Mouse (Mus musculus) heart, adult 18-20 months (tissue): ENCODE data around the gene Lrrc25. TPM values are rescaled to one million over a fixed set of nuclear protein-coding genes. Genes with fewer than 3 reads are reported as not detected.

Source experiments
- DNase-seq, 2 experiments: peaks; one replicate each; pipeline ENCODE4 v3.0.0; 2021 to 2022; ENCODE audit warnings: mixed read lengths in 1 of 2
- total RNA-seq, 2 experiments: library from RNA; stranded (reverse); gene quantifications; 2 replicates each; pipeline ENCODE4 v1.2.3; 2021

The Lrrc25 gene
- total RNA-seq, 2 experiments from 2014 or later, result 1.6 to 2.5 TPM

- DNase-seq, result no peak
Observed at GRCm38 (mm10) chr8:70648164-70648442, 32.1 kb downstream of the Lrrc25 start.

- no peak for DNase-seq
Observed at GRCm38 (mm10) chr8:70648921-70649320, 33.0 kb downstream of the Lrrc25 start.

GRCm38 (mm10) chr8:70649324-70649723 lies 33.4 kb downstream of the Lrrc25 start:
- DNase-seq, result peak; percentile 92 to 95

GRCm38 (mm10) chr8:70650351-70650750 lies 34.4 kb downstream of the Lrrc25 start:
- DNase-seq, result no peak

GRCm38 (mm10) chr8:70653226-70653625 lies 37.3 kb downstream of the Lrrc25 start:
- DNase-seq, result peak; percentile 62 to 74

- DNase-seq, result no peak
Observed at GRCm38 (mm10) chr8:70654121-70654520, 38.2 kb downstream of the Lrrc25 start.

- no peak for DNase-seq
Observed at GRCm38 (mm10) chr8:70655469-70655868, 39.5 kb downstream of the Lrrc25 start.

- DNase-seq, result no peak
Observed at GRCm38 (mm10) chr8:70656193-70656790, 40.3 kb downstream of the Lrrc25 start.

- no peak for DNase-seq
Observed at GRCm38 (mm10) chr8:70657214-70657613, 41.3 kb downstream of the Lrrc25 start.

- no peak for DNase-seq
Observed at GRCm38 (mm10) chr8:70657739-70658138, 41.8 kb downstream of the Lrrc25 start.

GRCm38 (mm10) chr8:70658897-70659603 lies 43.1 kb downstream of the Lrrc25 start:
- no peak for DNase-seq

GRCm38 (mm10) chr8:70659604-70660272 lies 43.8 kb downstream of the Lrrc25 start:
- DNase-seq, result peak; percentile 93 to 94

GRCm38 (mm10) chr8:70660273-70660725 lies 44.3 kb downstream of the Lrrc25 start, which contains the start of gene Pgpep1:
Gene Pgpep1 (minus strand): TSS chr8:70660388.
- no peak for DNase-seq

GRCm38 (mm10) chr8:70663691-70664090 lies 47.7 kb downstream of the Lrrc25 start:
- no peak for DNase-seq

GRCm38 (mm10) chr8:70664631-70665030 lies 48.7 kb downstream of the Lrrc25 start:
- no peak for DNase-seq

- DNase-seq, result no peak
Observed at GRCm38 (mm10) chr8:70665599-70665998, 49.6 kb downstream of the Lrrc25 start.

GRCm38 (mm10) chr8:70667071-70667470 lies 51.1 kb downstream of the Lrrc25 start:
- peak; percentile 78 to 86 for DNase-seq

Other genes with a start within 250 kb of the Lrrc25 start
- 1 to 10 TPM; 5.1 to 6.6 TPM for gene Comp, start 242.6 kb upstream of the Lrrc25 start, total RNA-seq
- 1 to 10 TPM; 7.8 to 9.0 TPM for gene Crtc1, start 176.6 kb upstream of the Lrrc25 start, total RNA-seq
- gene Klhl26, start 139.2 kb upstream of the Lrrc25 start, total RNA-seq, result 1 to 10 TPM; 8.4 to 9.7 TPM
- gene Tmem59l, start 128.8 kb upstream of the Lrrc25 start, total RNA-seq, result not detected
- gene Crlf1, start 123.0 kb upstream of the Lrrc25 start, total RNA-seq, result under 1 TPM; 0.20 to 0.62 TPM
- 100 to 1,000 TPM; 113 to 128 TPM for gene Rex1bd, start 109.4 kb upstream of the Lrrc25 start, total RNA-seq
- gene Uba52, start 105.4 kb upstream of the Lrrc25 start, total RNA-seq, result 1,000 to 10,000 TPM; 1,328 to 1,514 TPM
- 100 to 1,000 TPM; 120 to 129 TPM for gene Fkbp8, start 88.4 kb upstream of the Lrrc25 start, total RNA-seq
- 100 to 1,000 TPM in 1 of 2 experiments, 10 to 100 TPM in 1; 92.4 to 107 TPM for gene Kxd1, start 88.2 kb upstream of the Lrrc25 start, total RNA-seq
- gene Ell, start 76.7 kb upstream of the Lrrc25 start, total RNA-seq, result 10 to 100 TPM; 10.9 to 12.0 TPM
- 10 to 100 TPM; 15.4 to 28.2 TPM for gene Isyna1, start 21.8 kb upstream of the Lrrc25 start, total RNA-seq
- 10 to 100 TPM; 29.9 to 35.7 TPM for gene Ssbp4, start 7.3 kb upstream of the Lrrc25 start, total RNA-seq
- 1 to 10 TPM; 1.4 to 2.0 TPM for gene Gdf15, start 16.3 kb downstream of the Lrrc25 start, total RNA-seq
- 10 to 100 TPM; 40.5 to 41.1 TPM for gene Pgpep1, start 44.2 kb downstream of the Lrrc25 start, total RNA-seq
- gene Lsm4, start 57.1 kb downstream of the Lrrc25 start, total RNA-seq, result 10 to 100 TPM; 66.7 to 73.1 TPM
- gene Jund, start 82.8 kb downstream of the Lrrc25 start, total RNA-seq, result 100 to 1,000 TPM; 129 to 138 TPM
- gene Iqcn, start 87.3 kb downstream of the Lrrc25 start, total RNA-seq, result under 1 TPM in 1 of 2 experiments, not detected in 1; 0.05 TPM
- gene Gm3336, start 102.4 kb downstream of the Lrrc25 start, total RNA-seq, result not detected
- gene Pde4c, start 107.6 kb downstream of the Lrrc25 start, total RNA-seq, result 1 to 10 TPM; 1.4 to 2.0 TPM
- 10 to 100 TPM; 40.3 to 49.2 TPM for gene Rab3a, start 138.5 kb downstream of the Lrrc25 start, total RNA-seq
- gene Mpv17l2, start 144.8 kb downstream of the Lrrc25 start, total RNA-seq, result 10 to 100 TPM; 26.9 to 27.5 TPM
- 10 to 100 TPM; 19.7 to 21.4 TPM for gene Pik3r2, start 160.6 kb downstream of the Lrrc25 start, total RNA-seq
- 1 to 10 TPM; 6.8 to 9.8 TPM for gene Mast3, start 188.9 kb downstream of the Lrrc25 start, total RNA-seq
- under 1 TPM; 0.15 to 0.31 TPM for gene Il12rb1, start 192.3 kb downstream of the Lrrc25 start, total RNA-seq
- gene Arrdc2, start 223.6 kb downstream of the Lrrc25 start, total RNA-seq, result 10 to 100 TPM; 14.8 to 29.0 TPM
- gene Kcnn1, start 247.1 kb downstream of the Lrrc25 start, total RNA-seq, result 10 to 100 TPM; 13.7 to 14.4 TPM